Mouse (Mus musculus): ENCODE results near the gene Slamf7. TPM values are rescaled to one million over a fixed set of nuclear protein-coding genes. Genes with fewer than 3 reads are reported as not detected.
"Not testable (repeated sequence)": the region's sequence is repeated elsewhere in the genome, so short reads cannot be mapped to it uniquely, and the experiment has no call there.

Slamf7 gene
- polyA plus RNA-seq, 1 experiment from 2014 or later, result 0.21 TPM

- H3K4me3 ChIP-seq (ENCODE audit: low read depth, low read length), result no peak overlapping the region
- no peaks in the 10 kb centered on the region for H3K27me3 ChIP-seq (replicated peaks; ENCODE audit: control insufficient read depth, insufficient read depth, low read length)
- no peaks in the 10 kb centered on the region for H3K4me1 ChIP-seq (ENCODE audit: control insufficient read depth, insufficient read depth, low read length)
- no peak overlapping the region for H3K27ac ChIP-seq (replicated peaks; ENCODE audit: low read depth, low read length)
- no peak for DNase-seq (ENCODE audit: low spot score)
- H3K36me3 ChIP-seq (ENCODE audit: control insufficient read depth, insufficient read depth, low read length), result no peaks in the 10 kb centered on the region
- ATAC-seq (ENCODE audit: low read depth), result no peak
- H3K9ac ChIP-seq (ENCODE audit: low read depth, low read length), result no peak overlapping the region
- H3K4me2 ChIP-seq (ENCODE audit: low read depth, low read length), result no peak overlapping the region
- no peaks in the 10 kb centered on the region for H3K9me3 ChIP-seq (ENCODE audit: control insufficient read depth, low read length)
- WGBS, result 74% methylated on average over 5 of the region's 5 CpGs
These were observed 20.1 kb upstream of the Slamf7 start for GRCm38 (mm10) chr1:171672854-171673475.

GRCm38 (mm10) chr1:171672451-171672850, 19.6 kb upstream of the Slamf7 start:
- H3K27me3 ChIP-seq (replicated peaks; ENCODE audit: control insufficient read depth, insufficient read depth, low read length); H3K36me3 ChIP-seq (ENCODE audit: control insufficient read depth, insufficient read depth, low read length); H3K4me2 ChIP-seq (ENCODE audit: low read depth, low read length); ATAC-seq (ENCODE audit: low read depth); H3K4me1 ChIP-seq (ENCODE audit: control insufficient read depth, insufficient read depth, low read length); H3K27ac ChIP-seq (replicated peaks; ENCODE audit: low read depth, low read length); H3K9ac ChIP-seq (ENCODE audit: low read depth, low read length); H3K9me3 ChIP-seq (ENCODE audit: control insufficient read depth, low read length); DNase-seq (ENCODE audit: low spot score); H3K4me3 ChIP-seq (ENCODE audit: low read depth, low read length): not testable (repeated sequence)
- WGBS, result 77% methylated on average over 2 of the region's 2 CpGs

- WGBS, result 80% methylated on average over 1 of the region's 1 CpGs
- H3K9me3 ChIP-seq (ENCODE audit: control insufficient read depth, low read length), result no peaks in the 10 kb centered on the region
- ATAC-seq (ENCODE audit: low read depth) (no peak), DNase-seq (ENCODE audit: low spot score) (no peak)
- H3K4me3 ChIP-seq (ENCODE audit: low read depth, low read length), result no peak overlapping the region
- no peak overlapping the region for H3K9ac ChIP-seq (ENCODE audit: low read depth, low read length)
- no peak overlapping the region for H3K27ac ChIP-seq (replicated peaks; ENCODE audit: low read depth, low read length)
- H3K4me1 ChIP-seq (ENCODE audit: control insufficient read depth, insufficient read depth, low read length), result no peaks in the 10 kb centered on the region
- H3K36me3 ChIP-seq (ENCODE audit: control insufficient read depth, insufficient read depth, low read length), result no peaks in the 10 kb centered on the region
- no peaks in the 10 kb centered on the region for H3K27me3 ChIP-seq (replicated peaks; ENCODE audit: control insufficient read depth, insufficient read depth, low read length)
- H3K4me2 ChIP-seq (ENCODE audit: low read depth, low read length), result no peak overlapping the region
These were observed 14.3 kb upstream of the Slamf7 start for GRCm38 (mm10) chr1:171667160-171667559.

GRCm38 (mm10) chr1:171666350-171666749, 13.5 kb upstream of the Slamf7 start:
- Histone ChIP-seq H3K9ac (ENCODE audit: low read depth, low read length) (no peak overlapping the region), H3K36me3 (ENCODE audit: control insufficient read depth, insufficient read depth, low read length) (no peaks in the 10 kb centered on the region), H3K4me1 (ENCODE audit: control insufficient read depth, insufficient read depth, low read length) (no peaks in the 10 kb centered on the region), H3K27ac (replicated peaks; ENCODE audit: low read depth, low read length) (no peak overlapping the region), H3K4me3 (ENCODE audit: low read depth, low read length) (no peak overlapping the region), H3K4me2 (ENCODE audit: low read depth, low read length) (no peak overlapping the region), H3K9me3 (ENCODE audit: control insufficient read depth, low read length) (no peaks in the 10 kb centered on the region), H3K27me3 (replicated peaks; ENCODE audit: control insufficient read depth, insufficient read depth, low read length) (no peaks in the 10 kb centered on the region)
- DNase-seq (ENCODE audit: low spot score) (no peak), ATAC-seq (ENCODE audit: low read depth) (no peak)
- WGBS, result 82% methylated on average over 6 of the region's 6 CpGs

GRCm38 (mm10) chr1:171663757-171664156, 10.9 kb upstream of the Slamf7 start:
- H3K4me2 ChIP-seq (ENCODE audit: low read depth, low read length), result no peak overlapping the region
- DNase-seq (ENCODE audit: low spot score), result no peak
- no peaks in the 10 kb centered on the region for H3K27me3 ChIP-seq (replicated peaks; ENCODE audit: control insufficient read depth, insufficient read depth, low read length)
- ATAC-seq (ENCODE audit: low read depth), result no peak
- no peak overlapping the region for H3K9ac ChIP-seq (ENCODE audit: low read depth, low read length)
- H3K36me3 ChIP-seq (ENCODE audit: control insufficient read depth, insufficient read depth, low read length), result no peaks in the 10 kb centered on the region
- H3K27ac ChIP-seq (replicated peaks; ENCODE audit: low read depth, low read length), result no peak overlapping the region
- H3K4me3 ChIP-seq (ENCODE audit: low read depth, low read length), result no peak overlapping the region
- no peaks in the 10 kb centered on the region for H3K4me1 ChIP-seq (ENCODE audit: control insufficient read depth, insufficient read depth, low read length)
- no peaks in the 10 kb centered on the region for H3K9me3 ChIP-seq (ENCODE audit: control insufficient read depth, low read length)
- WGBS, result 81% methylated on average over 2 of the region's 2 CpGs

GRCm38 (mm10) chr1:171661482-171661881, 8.6 kb upstream of the Slamf7 start:
- DNase-seq (ENCODE audit: low spot score) (no peak), ATAC-seq (ENCODE audit: low read depth) (no peak)
- Histone ChIP-seq H3K27me3 (replicated peaks; ENCODE audit: control insufficient read depth, insufficient read depth, low read length) (no peaks in the 10 kb centered on the region), H3K4me3 (ENCODE audit: low read depth, low read length) (no peak overlapping the region), H3K4me2 (ENCODE audit: low read depth, low read length) (no peak overlapping the region), H3K9ac (ENCODE audit: low read depth, low read length) (no peak overlapping the region), H3K9me3 (ENCODE audit: control insufficient read depth, low read length) (no peaks in the 10 kb centered on the region), H3K4me1 (ENCODE audit: control insufficient read depth, insufficient read depth, low read length) (no peaks in the 10 kb centered on the region), H3K36me3 (ENCODE audit: control insufficient read depth, insufficient read depth, low read length) (no peaks in the 10 kb centered on the region), H3K27ac (replicated peaks; ENCODE audit: low read depth, low read length) (no peak overlapping the region)
- WGBS, result 67% methylated on average over 2 of the region's 2 CpGs

- Histone ChIP-seq H3K4me1 (ENCODE audit: control insufficient read depth, insufficient read depth, low read length) (no peaks in the 10 kb centered on the region), H3K4me2 (ENCODE audit: low read depth, low read length) (no peak overlapping the region), H3K27me3 (replicated peaks; ENCODE audit: control insufficient read depth, insufficient read depth, low read length) (no peaks in the 10 kb centered on the region), H3K27ac (replicated peaks; ENCODE audit: low read depth, low read length) (no peak overlapping the region), H3K36me3 (ENCODE audit: control insufficient read depth, insufficient read depth, low read length) (no peaks in the 10 kb centered on the region), H3K4me3 (ENCODE audit: low read depth, low read length) (no peak overlapping the region), H3K9me3 (ENCODE audit: control insufficient read depth, low read length) (no peaks in the 10 kb centered on the region), H3K9ac (ENCODE audit: low read depth, low read length) (no peak overlapping the region)
- DNase-seq (ENCODE audit: low spot score) (no peak), ATAC-seq (ENCODE audit: low read depth) (no peak)
- WGBS, result 87% methylated on average over 1 of the region's 1 CpGs
These were observed 7.6 kb upstream of the Slamf7 start for GRCm38 (mm10) chr1:171660423-171660822.

- no peak overlapping the region for H3K4me3 ChIP-seq (ENCODE audit: low read depth, low read length)
- no peak overlapping the region for H3K9ac ChIP-seq (ENCODE audit: low read depth, low read length)
- no peaks in the 10 kb centered on the region for H3K27me3 ChIP-seq (replicated peaks; ENCODE audit: control insufficient read depth, insufficient read depth, low read length)
- H3K36me3 ChIP-seq (ENCODE audit: control insufficient read depth, insufficient read depth, low read length), result no peaks in the 10 kb centered on the region
- DNase-seq (ENCODE audit: low spot score) (no peak), ATAC-seq (ENCODE audit: low read depth) (no peak)
- H3K4me1 ChIP-seq (ENCODE audit: control insufficient read depth, insufficient read depth, low read length), result no peaks in the 10 kb centered on the region
- H3K9me3 ChIP-seq (ENCODE audit: control insufficient read depth, low read length), result no peaks in the 10 kb centered on the region
- no peak overlapping the region for H3K27ac ChIP-seq (replicated peaks; ENCODE audit: low read depth, low read length)
- WGBS, result 69% methylated on average over 5 of the region's 5 CpGs
- H3K4me2 ChIP-seq (ENCODE audit: low read depth, low read length), result no peak overlapping the region
These were observed 5.7 kb upstream of the Slamf7 start for GRCm38 (mm10) chr1:171658561-171658991.

- H3K9me3 ChIP-seq (ENCODE audit: control insufficient read depth, low read length), result no peaks in the 10 kb centered on the region
- no peaks in the 10 kb centered on the region for H3K4me1 ChIP-seq (ENCODE audit: control insufficient read depth, insufficient read depth, low read length)
- 76% methylated on average over 8 of the region's 8 CpGs for WGBS
- H3K4me3 ChIP-seq (ENCODE audit: low read depth, low read length), result no peak overlapping the region
- H3K27me3 ChIP-seq (replicated peaks; ENCODE audit: control insufficient read depth, insufficient read depth, low read length), result no peaks in the 10 kb centered on the region
- DNase-seq (ENCODE audit: low spot score) (no peak), ATAC-seq (ENCODE audit: low read depth) (no peak)
- no peaks in the 10 kb centered on the region for H3K36me3 ChIP-seq (ENCODE audit: control insufficient read depth, insufficient read depth, low read length)
- H3K27ac ChIP-seq (replicated peaks; ENCODE audit: low read depth, low read length), result no peak overlapping the region
- no peak overlapping the region for H3K4me2 ChIP-seq (ENCODE audit: low read depth, low read length)
- no peak overlapping the region for H3K9ac ChIP-seq (ENCODE audit: low read depth, low read length)
These were observed 4.0 kb downstream of the Slamf7 start for GRCm38 (mm10) chr1:171648840-171649239.

Data from embryonic facial prominence, embryonic 14.5 days (tissue).